Mouse (Mus musculus): ENCODE results near the gene Mpv17. TPM values are rescaled to one million over a fixed set of nuclear protein-coding genes. Genes with fewer than 3 reads are reported as not detected.

The Mpv17 gene
- 55.6 and 56.6 TPM in 2 replicates for polyA plus RNA-seq (2014; fragmentation: Nextera tagmentation; extraction: Ambion mirVana)

- Histone ChIP-seq H3K4me3 (ENCODE audit: low read depth, low read length) (peak within 1 kb of the TSS; percentile 51), H3K9me3 (ENCODE audit: control insufficient read depth, low read length) (no peaks in the 10 kb centered on the region), H3K4me2 (ENCODE audit: low read depth, severe bottlenecking) (peak within 1 kb of the TSS; percentile 71), H3K4me1 (ENCODE audit: control insufficient read depth, insufficient read depth, low read length) (0 out of 2 replicates have a peak, but pooled peaks cover 6% of the 10 kb centered on the region), H3K27me3 (ENCODE audit: control insufficient read depth, insufficient read depth, low read length) (no peaks in the 10 kb centered on the region), H3K9ac (ENCODE audit: low read length) (peak within 1 kb of the TSS; percentile 58), H3K36me3 (ENCODE audit: control insufficient read depth, insufficient read depth, low read length) (peaks cover 4% of the 10 kb centered on the region), H3K27ac (replicated peaks; ENCODE audit: low read depth, low read length) (0 out of 2 replicates have a peak within 1 kb of the TSS, but pooled peaks have one; percentile 36)
- DNase-seq (ENCODE audit: low spot score) (peak; percentile 88), ATAC-seq (ENCODE audit: insufficient number of reproducible peaks, low FRiP score, low TSS enrichment, low read depth) (peak; percentile 92)
- WGBS = under 1% methylated on average over 19 of the region's 19 CpGs
These were observed at the start of gene Mpv17 for GRCm38 (mm10) chr5:31154152-31154553. Gene Mpv17, minus strand, starts transcription at chr5:31154251.

GRCm38 (mm10) chr5:31202933-31203332 lies 48.9 kb upstream of the Mpv17 start:
- 89% methylated on average over 7 of the region's 7 CpGs for WGBS
- DNase-seq (ENCODE audit: low spot score) = no peak
- no peak for ATAC-seq (ENCODE audit: insufficient number of reproducible peaks, low FRiP score, low TSS enrichment, low read depth)

GRCm38 (mm10) chr5:31201742-31202590 lies 47.9 kb upstream of the Mpv17 start, which contains the start of gene Zfp513:
Gene Zfp513, minus strand, starts transcription at chr5:31202303.
- WGBS = under 1% methylated on average over 53 of the region's 53 CpGs
- Histone ChIP-seq H3K9ac (ENCODE audit: low read length) (peak within 1 kb of the TSS; percentile 83), H3K4me1 (ENCODE audit: control insufficient read depth, insufficient read depth, low read length) (peaks cover 3% of the 10 kb centered on the region; the same call in 1 of the 2 replicates), H3K4me3 (ENCODE audit: low read depth, low read length) (peak within 1 kb of the TSS; percentile 78), H3K4me2 (ENCODE audit: low read depth, severe bottlenecking) (peak within 1 kb of the TSS; percentile 84), H3K9me3 (ENCODE audit: control insufficient read depth, low read length) (peaks cover 5% of the 10 kb centered on the region), H3K27ac (replicated peaks; ENCODE audit: low read depth, low read length) (peak within 1 kb of the TSS; percentile 56; the same call in 1 of the 2 replicates), H3K27me3 (ENCODE audit: control insufficient read depth, insufficient read depth, low read length) (no peaks in the 10 kb centered on the region), H3K36me3 (ENCODE audit: control insufficient read depth, insufficient read depth, low read length) (peaks cover 51% of the 10 kb centered on the region)
- DNase-seq (ENCODE audit: low spot score) (peak; percentile 96), ATAC-seq (ENCODE audit: insufficient number of reproducible peaks, low FRiP score, low TSS enrichment, low read depth) (peak; percentile 97)

More at GRCm38 (mm10) chr5:31202933-31203332, 48.9 kb upstream of the Mpv17 start:
- H3K9ac ChIP-seq (ENCODE audit: low read length) = peak overlapping the region; percentile 28
- peaks cover 3% of the 10 kb centered on the region; the same call in 1 of the 2 replicates for H3K4me1 ChIP-seq (ENCODE audit: control insufficient read depth, insufficient read depth, low read length)
- H3K27ac ChIP-seq (replicated peaks; ENCODE audit: low read depth, low read length) = peak overlapping the region; percentile 10; the same call in 1 of the 2 replicates
- H3K4me2 ChIP-seq (ENCODE audit: low read depth, severe bottlenecking) = peak overlapping the region; percentile 84
- H3K4me3 ChIP-seq (ENCODE audit: low read depth, low read length) = peak overlapping the region; percentile 78
- H3K9me3 ChIP-seq (ENCODE audit: control insufficient read depth, low read length) = peaks cover 5% of the 10 kb centered on the region
- no peaks in the 10 kb centered on the region for H3K27me3 ChIP-seq (ENCODE audit: control insufficient read depth, insufficient read depth, low read length)
- H3K36me3 ChIP-seq (ENCODE audit: control insufficient read depth, insufficient read depth, low read length) = peaks cover 42% of the 10 kb centered on the region

- WGBS = 19% methylated on average over 13 of the region's 13 CpGs
- peaks cover 5% of the 10 kb centered on the region for H3K9me3 ChIP-seq (ENCODE audit: control insufficient read depth, low read length)
These were observed 47.1 kb upstream of the Mpv17 start for GRCm38 (mm10) chr5:31201042-31201741.

GRCm38 (mm10) chr5:31200327-31200768 lies 46.3 kb upstream of the Mpv17 start:
- Histone ChIP-seq H3K36me3 (ENCODE audit: control insufficient read depth, insufficient read depth, low read length) (peaks cover 55% of the 10 kb centered on the region), H3K27me3 (ENCODE audit: control insufficient read depth, insufficient read depth, low read length) (no peaks in the 10 kb centered on the region), H3K9me3 (ENCODE audit: control insufficient read depth, low read length) (peaks cover 5% of the 10 kb centered on the region), H3K4me1 (ENCODE audit: control insufficient read depth, insufficient read depth, low read length) (peaks cover 3% of the 10 kb centered on the region; the same call in 1 of the 2 replicates), H3K4me3 (ENCODE audit: low read depth, low read length) (no peak overlapping the region), H3K4me2 (ENCODE audit: low read depth, severe bottlenecking) (no peak overlapping the region; the same call in 1 of the 2 replicates), H3K27ac (replicated peaks; ENCODE audit: low read depth, low read length) (no peak overlapping the region), H3K9ac (ENCODE audit: low read length) (no peak overlapping the region)
- ATAC-seq (ENCODE audit: insufficient number of reproducible peaks, low FRiP score, low TSS enrichment, low read depth) (no peak), DNase-seq (ENCODE audit: low spot score) (no peak)
- WGBS = 89% methylated on average over 27 of the region's 27 CpGs

More at GRCm38 (mm10) chr5:31201042-31201741, 47.1 kb upstream of the Mpv17 start:
- Histone ChIP-seq H3K4me1 (ENCODE audit: control insufficient read depth, insufficient read depth, low read length) (peaks cover 3% of the 10 kb centered on the region; the same call in 1 of the 2 replicates), H3K36me3 (ENCODE audit: control insufficient read depth, insufficient read depth, low read length) (peaks cover 55% of the 10 kb centered on the region), H3K9ac (ENCODE audit: low read length) (peak overlapping the region; percentile 83), H3K4me3 (ENCODE audit: low read depth, low read length) (peak overlapping the region; percentile 78), H3K27me3 (ENCODE audit: control insufficient read depth, insufficient read depth, low read length) (no peaks in the 10 kb centered on the region), H3K27ac (replicated peaks; ENCODE audit: low read depth, low read length) (0 out of 2 replicates have a peak overlapping the region, but pooled peaks have one; percentile 56), H3K4me2 (ENCODE audit: low read depth, severe bottlenecking) (peak overlapping the region; percentile 84)
- ATAC-seq (ENCODE audit: insufficient number of reproducible peaks, low FRiP score, low TSS enrichment, low read depth) (no peak), DNase-seq (ENCODE audit: low spot score) (no peak)

GRCm38 (mm10) chr5:31199893-31200292 lies 45.8 kb upstream of the Mpv17 start:
- Histone ChIP-seq H3K9ac (ENCODE audit: low read length) (no peak overlapping the region), H3K4me1 (ENCODE audit: control insufficient read depth, insufficient read depth, low read length) (peaks cover 3% of the 10 kb centered on the region; the same call in 1 of the 2 replicates), H3K36me3 (ENCODE audit: control insufficient read depth, insufficient read depth, low read length) (peaks cover 55% of the 10 kb centered on the region), H3K4me3 (ENCODE audit: low read depth, low read length) (no peak overlapping the region), H3K4me2 (ENCODE audit: low read depth, severe bottlenecking) (no peak overlapping the region), H3K9me3 (ENCODE audit: control insufficient read depth, low read length) (peaks cover 5% of the 10 kb centered on the region), H3K27ac (replicated peaks; ENCODE audit: low read depth, low read length) (no peak overlapping the region), H3K27me3 (ENCODE audit: control insufficient read depth, insufficient read depth, low read length) (no peaks in the 10 kb centered on the region)
- WGBS = 90% methylated on average over 9 of the region's 9 CpGs
- DNase-seq (ENCODE audit: low spot score) = no peak
- no peak for ATAC-seq (ENCODE audit: insufficient number of reproducible peaks, low FRiP score, low TSS enrichment, low read depth)

- DNase-seq (ENCODE audit: low spot score) = no peak
- Histone ChIP-seq H3K4me3 (ENCODE audit: low read depth, low read length) (no peak overlapping the region), H3K4me1 (ENCODE audit: control insufficient read depth, insufficient read depth, low read length) (peaks cover 3% of the 10 kb centered on the region; the same call in 1 of the 2 replicates), H3K36me3 (ENCODE audit: control insufficient read depth, insufficient read depth, low read length) (peaks cover 53% of the 10 kb centered on the region), H3K4me2 (ENCODE audit: low read depth, severe bottlenecking) (no peak overlapping the region), H3K9ac (ENCODE audit: low read length) (no peak overlapping the region), H3K27ac (replicated peaks; ENCODE audit: low read depth, low read length) (no peak overlapping the region), H3K27me3 (ENCODE audit: control insufficient read depth, insufficient read depth, low read length) (no peaks in the 10 kb centered on the region), H3K9me3 (ENCODE audit: control insufficient read depth, low read length) (peaks cover 5% of the 10 kb centered on the region)
- WGBS = 94% methylated on average over 19 of the region's 19 CpGs
- ATAC-seq (ENCODE audit: insufficient number of reproducible peaks, low FRiP score, low TSS enrichment, low read depth) = no peak
These were observed 45.4 kb upstream of the Mpv17 start for GRCm38 (mm10) chr5:31199321-31199892.

All from limb, embryonic 11.5 days (tissue).